Mouse (Mus musculus): ENCODE results near the gene Slc9a5.

Gene Slc9a5

DNA sequence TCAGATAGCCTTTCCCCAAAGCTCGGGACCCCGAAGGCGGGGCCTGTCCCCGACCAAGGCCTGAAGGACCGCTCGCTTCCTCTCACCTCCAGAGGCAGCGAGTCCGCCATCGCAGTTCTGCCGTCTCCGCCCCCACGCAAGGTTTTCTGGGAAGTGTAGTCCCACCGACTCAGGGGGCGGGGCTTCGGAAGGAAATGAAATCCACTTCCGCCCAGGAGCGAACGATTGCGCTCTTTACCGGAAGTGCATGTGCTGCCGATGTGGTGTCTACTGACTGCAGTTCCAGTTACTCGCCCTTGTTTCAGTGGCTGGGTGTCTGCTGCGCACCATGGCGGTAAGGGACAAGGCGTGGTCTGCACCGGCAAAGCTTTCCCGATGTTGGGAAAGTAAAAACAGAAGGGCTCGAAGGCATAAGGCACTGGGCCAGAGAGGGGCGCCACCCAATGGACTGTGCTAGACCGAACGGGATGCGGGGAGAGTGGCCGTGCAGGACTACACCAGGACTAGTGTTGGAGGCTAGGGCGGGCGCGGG lies 22.4 kb upstream of the Slc9a5 start, which contains the start of the genes Lrrc29 and Tmem208:
Gene Lrrc29, minus strand, starts transcription at position 138 of the 532 bp plus-strand sequence.
Gene Tmem208, plus strand, starts transcription at position 214 of the 532 bp plus-strand sequence.
- peak; percentile 98 for DNase-seq (ENCODE audit: low spot score)

DNA sequence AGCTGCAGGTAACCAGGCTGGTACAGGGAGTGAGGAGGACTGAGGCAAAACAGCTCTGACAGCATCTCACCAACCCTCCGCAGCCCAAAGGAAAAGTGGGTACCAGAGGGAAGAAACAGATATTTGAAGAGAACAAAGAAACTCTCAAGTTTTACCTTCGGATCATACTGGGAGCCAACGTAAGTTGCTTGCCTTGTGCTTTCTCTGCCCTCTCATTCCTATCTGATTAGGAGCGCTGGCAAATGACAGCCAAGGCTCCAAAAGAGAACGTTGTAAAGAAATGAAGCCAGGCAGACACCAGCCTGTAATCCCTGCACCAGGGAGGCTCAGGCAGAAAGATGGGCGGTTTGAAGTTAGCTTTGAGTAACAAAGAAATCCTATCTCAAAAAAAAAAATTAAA lies 21.7 kb upstream of the Slc9a5 start:
- no peak for DNase-seq (ENCODE audit: low spot score)

DNA sequence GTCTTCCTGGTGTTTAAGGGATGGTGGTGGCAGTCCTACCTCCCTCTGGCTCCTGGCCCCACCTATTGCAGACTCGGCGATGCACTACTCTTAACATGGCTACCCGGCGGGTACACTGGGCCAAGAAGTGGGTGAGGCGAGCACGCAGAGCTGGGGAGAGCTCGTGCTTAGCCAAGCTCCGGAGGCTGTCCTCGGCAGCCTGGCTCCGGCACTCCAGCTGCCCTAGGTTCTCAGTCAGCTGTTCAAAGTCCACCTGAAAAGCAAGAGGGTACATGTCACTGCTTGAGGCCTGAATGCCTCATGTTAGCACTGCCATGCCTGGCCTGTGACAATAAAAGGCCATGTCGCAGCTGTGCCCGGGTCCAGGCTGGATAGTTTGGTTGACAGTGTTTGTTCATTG lies 18.3 kb upstream of the Slc9a5 start:
- no peak for DNase-seq (ENCODE audit: low spot score)

GRCm38 (mm10) chr8:105331469-105331868 lies 17.2 kb upstream of the Slc9a5 start:
- no peak for DNase-seq (ENCODE audit: low spot score)

- no peak for DNase-seq (ENCODE audit: low spot score)
Observed at GRCm38 (mm10) chr8:105331931-105332330, 16.7 kb upstream of the Slc9a5 start.

DNA sequence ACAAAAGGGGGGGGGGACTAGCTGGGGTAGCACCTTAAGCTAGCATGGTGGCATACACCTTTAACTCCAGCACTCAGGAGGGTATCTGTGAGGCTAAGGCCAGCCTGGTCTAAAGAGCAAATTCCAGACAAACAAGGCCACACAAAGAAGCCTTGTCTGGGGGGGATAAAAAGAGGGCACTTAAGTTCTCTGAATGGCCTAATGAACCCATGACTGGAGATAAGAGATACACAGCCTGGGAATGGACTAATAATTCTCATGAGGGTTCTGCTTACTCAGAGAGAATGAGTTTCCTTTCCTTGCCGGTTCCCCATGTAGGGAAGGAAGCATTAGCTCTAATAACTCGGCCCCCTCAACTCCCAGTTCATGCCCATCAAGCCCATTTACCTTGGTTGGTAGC lies 16.1 kb upstream of the Slc9a5 start:
- no peak for DNase-seq (ENCODE audit: low spot score)

- DNase-seq (ENCODE audit: low spot score), result no peak
Observed at GRCm38 (mm10) chr8:105336373-105337130, 12.1 kb upstream of the Slc9a5 start.

DNA sequence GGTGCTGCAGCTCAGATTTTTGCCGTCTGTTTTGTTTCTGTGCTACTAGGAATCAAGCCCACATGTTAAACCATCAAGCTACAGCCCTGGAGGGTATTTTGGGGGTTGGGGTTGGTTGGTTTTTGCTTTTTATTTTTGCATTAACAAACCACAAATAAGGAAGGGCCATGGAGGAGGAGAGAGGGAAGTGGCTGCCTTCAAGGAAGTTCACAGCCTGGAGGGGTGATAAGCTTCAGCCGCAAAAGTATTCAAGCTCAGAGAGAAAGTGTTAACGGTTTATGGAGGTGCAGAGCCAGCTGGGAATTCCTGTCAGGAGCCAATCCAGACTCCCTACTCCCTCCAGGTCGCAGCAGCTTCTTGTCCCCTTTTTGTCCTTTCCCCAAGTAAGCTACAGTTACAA lies 9.7 kb upstream of the Slc9a5 start:
- no peak for DNase-seq (ENCODE audit: low spot score)

GRCm38 (mm10) chr8:105339886-105340635 lies 8.6 kb upstream of the Slc9a5 start:
- DNase-seq (ENCODE audit: low spot score), result no peak

GRCm38 (mm10) chr8:105341399-105341798 lies 7.2 kb upstream of the Slc9a5 start:
- DNase-seq (ENCODE audit: low spot score), result no peak

DNA sequence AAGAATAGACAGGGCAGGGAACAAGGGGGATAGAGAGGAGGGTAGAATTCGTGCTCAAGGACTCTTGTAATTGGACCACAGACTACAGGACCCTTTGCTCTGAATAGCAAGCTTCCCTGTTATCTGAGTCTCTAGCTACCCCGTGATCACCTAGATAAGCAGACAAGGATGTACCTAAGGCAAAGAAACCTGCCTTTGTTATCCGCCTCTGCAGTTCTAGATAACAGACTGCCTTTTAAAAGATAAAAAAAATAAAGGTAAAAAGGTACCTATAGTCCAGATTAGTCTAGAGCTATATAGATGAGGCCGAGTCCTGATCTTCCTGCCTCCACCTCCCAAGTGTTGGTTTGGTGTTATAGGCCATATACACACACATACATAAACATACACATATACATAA lies 5.9 kb upstream of the Slc9a5 start:
- DNase-seq (ENCODE audit: low spot score), result no peak

- no peak for DNase-seq (ENCODE audit: low spot score)
Observed at GRCm38 (mm10) chr8:105343791-105344574, 4.7 kb upstream of the Slc9a5 start.

- no peak for DNase-seq (ENCODE audit: low spot score)
Observed at GRCm38 (mm10) chr8:105345061-105345975, 3.3 kb upstream of the Slc9a5 start.

DNA sequence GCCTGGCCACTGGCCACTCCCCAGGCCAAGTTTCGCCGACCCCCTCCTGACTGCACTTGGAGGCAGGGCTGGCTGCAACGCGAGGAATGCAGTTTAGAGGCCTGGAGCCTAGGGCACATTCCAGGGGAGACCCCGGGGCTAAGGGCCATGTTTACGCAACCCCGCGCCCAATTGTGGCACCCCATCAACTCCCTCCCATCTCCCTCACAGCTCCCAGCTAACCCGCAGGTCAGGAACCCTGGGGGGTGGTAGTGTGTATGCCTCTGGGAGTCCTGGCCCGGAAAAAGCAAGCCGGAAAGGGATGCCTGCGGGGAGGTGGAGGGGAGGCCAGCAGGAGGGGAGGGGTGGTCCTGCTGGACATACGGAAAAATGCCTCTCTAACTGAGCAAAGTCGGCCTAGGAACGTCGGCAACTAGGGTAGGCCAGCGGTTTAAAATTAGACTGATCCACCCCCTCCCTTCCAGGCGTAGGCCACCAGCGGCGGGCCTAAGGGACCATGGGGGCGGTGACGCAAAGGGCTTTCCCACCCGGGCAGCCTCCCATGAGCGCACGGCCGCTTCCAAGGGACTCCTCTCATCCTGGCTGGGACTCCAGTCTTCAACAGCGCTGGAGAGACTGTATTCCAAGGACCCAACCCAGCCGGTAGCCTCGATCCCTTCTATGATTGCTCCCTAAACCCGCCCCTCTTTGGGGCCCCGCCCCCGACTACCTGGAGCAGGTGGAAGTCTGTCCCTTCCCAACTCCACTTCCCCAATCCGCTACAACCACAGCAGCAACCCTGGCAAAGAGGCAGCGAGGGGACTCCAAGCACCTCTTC lies 1.8 kb upstream of the Slc9a5 start:
- DNase-seq (ENCODE audit: low spot score), result peak; percentile 71

GRCm38 (mm10) chr8:105347428-105348221 lies 1.0 kb upstream of the Slc9a5 start, which contains the start of gene Fhod1:
Gene Fhod1, minus strand, starts transcription at chr8:105347953.
- DNase-seq (ENCODE audit: low spot score), result peak; percentile 99

DNA sequence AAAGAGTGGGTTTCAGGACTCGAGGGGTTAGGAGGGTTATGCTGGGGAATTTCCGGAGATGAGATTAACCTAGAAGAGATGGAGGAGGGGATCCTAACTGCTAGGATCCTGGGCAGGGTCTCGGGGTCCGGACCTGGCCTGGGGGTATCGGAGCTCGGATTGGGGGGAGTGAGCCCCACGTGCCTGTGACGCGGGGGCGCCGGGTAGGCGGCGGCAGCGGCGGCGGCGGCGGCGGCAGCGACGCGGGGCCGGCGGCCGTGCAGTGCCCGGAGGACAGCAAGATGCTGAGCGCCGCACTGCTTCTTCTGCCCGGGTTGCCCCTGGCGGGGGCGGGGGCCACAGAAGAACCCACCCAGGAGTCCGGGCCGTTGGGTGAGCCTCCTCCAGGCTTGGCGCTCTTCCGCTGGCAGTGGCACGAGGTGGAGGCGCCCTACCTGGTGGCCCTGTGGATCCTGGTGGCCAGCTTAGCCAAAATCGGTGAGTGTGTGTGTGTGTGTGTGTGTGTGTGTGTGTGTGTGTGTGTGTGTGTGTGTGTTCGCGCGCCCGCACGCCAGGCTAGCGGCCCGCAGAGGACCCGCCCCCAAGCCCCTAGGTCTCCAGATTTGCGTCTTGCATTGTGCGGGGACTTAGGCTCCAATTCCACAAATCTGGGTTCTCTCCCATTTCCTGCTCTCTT lies 591 bp downstream of the Slc9a5 start:
- DNase-seq (ENCODE audit: low spot score), result peak; percentile 70

DNA sequence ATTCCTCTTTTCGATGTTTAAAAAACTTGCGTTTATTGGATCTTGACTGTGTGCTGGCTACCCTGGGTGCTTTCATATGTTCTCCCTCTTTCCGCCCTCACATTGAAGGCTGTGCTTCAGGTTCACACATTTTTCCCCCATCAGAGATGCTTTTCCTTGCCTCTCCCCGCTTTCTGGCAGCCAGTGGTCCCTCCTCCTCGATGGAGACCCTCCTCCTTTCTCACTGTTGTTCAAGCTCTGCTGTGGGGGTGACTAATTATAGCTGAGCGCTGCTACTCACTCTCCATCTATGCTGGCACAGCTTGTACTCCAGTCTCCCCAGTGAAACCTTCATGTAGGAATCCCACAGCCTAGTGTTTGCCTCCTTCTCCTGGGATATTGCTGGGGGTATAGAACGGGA lies 1.5 kb downstream of the Slc9a5 start:
- DNase-seq (ENCODE audit: low spot score), result peak; percentile 30

GRCm38 (mm10) chr8:105353583-105354135 lies 5.0 kb downstream of the Slc9a5 start:
- DNase-seq (ENCODE audit: low spot score), result no peak
